ENCODE assay signal across 18 mouse cellular contexts in the genomic region with DNA sequence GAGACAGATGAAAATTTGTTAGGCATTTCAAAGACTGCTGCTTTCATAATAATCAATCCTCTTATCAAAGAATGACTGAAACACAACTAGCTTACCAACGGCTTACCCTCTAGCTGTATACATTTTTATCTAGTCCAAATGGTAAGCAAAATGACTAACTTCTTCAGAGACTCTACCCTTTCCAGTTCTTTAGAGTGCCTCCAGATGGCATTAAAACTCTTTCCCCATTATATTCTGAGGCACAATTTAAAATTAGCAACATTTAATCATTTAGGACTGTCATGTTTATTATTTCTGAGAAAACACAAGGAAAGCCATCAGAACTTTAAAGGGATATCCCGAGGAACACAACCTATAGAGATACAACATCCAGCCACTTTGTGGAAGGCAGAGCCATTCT.
A peak's percentile ranks its signal among the peaks of the same experiment; 100 is the strongest.
DNase-seq lines count a peak whose midpoint lies in the region; ATAC-seq and TF ChIP-seq lines count a peak whose summit lies in the region.
"Had no signal": no experiment of that assay in that cellular context is flagged by ENCODE, and none has a peak within 500 bp of the region (broad histone marks: within the 10 kb centered on the region; RNA-seq: fewer than 3 reads in every experiment).

No protein-coding gene starts in this region.

- H3K4me1 ChIP-seq in kidney, postnatal 0 days (replicated peaks; ENCODE audit: insufficient read depth, low read length) = no peaks in the 10 kb centered on the region
- H3K4me1 ChIP-seq in midbrain, postnatal 0 days (ENCODE audit: insufficient read depth, low read length) = no peaks in the 10 kb centered on the region
- H3K4me1 ChIP-seq in midbrain, embryonic 15.5 days = peaks cover 13% of the 10 kb centered on the region
- H3K4me1 ChIP-seq: neural tube, embryonic 15.5 days had no signal

- no peak overlapping the region for H3K4me2 ChIP-seq in kidney, postnatal 0 days (ENCODE audit: low read length)
- no peak overlapping the region for H3K4me2 ChIP-seq in midbrain, postnatal 0 days (ENCODE audit: low read depth, low read length, poor library complexity, severe bottlenecking)
- H3K4me2 ChIP-seq in midbrain, embryonic 15.5 days = no peak overlapping the region
- H3K4me2 ChIP-seq: limb, embryonic 12.5 days; liver, embryonic 12.5 days; neural tube, embryonic 15.5 days had no signal

- no peaks in the 10 kb centered on the region for H3K36me3 ChIP-seq in kidney, postnatal 0 days (ENCODE audit: insufficient read depth, low read length)
- H3K36me3 ChIP-seq in midbrain, postnatal 0 days (ENCODE audit: insufficient read depth, low read length) = no peaks in the 10 kb centered on the region
- no peaks in the 10 kb centered on the region for H3K36me3 ChIP-seq in midbrain, embryonic 15.5 days (replicated peaks)
- H3K36me3 ChIP-seq: liver, embryonic 12.5 days; neural tube, embryonic 15.5 days had no signal

- no peak for ATAC-seq in kidney, postnatal 0 days (replicated peaks; ENCODE audit: low FRiP score, low read depth)
- ATAC-seq in midbrain, postnatal 0 days (ENCODE audit: low FRiP score) = no peak
- ATAC-seq in midbrain, embryonic 15.5 days (replicated peaks) = no peak
- ATAC-seq: liver, embryonic 12.5 days had no signal

- H3K4me3 ChIP-seq in gastrocnemius, adult 2 months = no peak overlapping the region
- no peak overlapping the region for H3K4me3 ChIP-seq in kidney, postnatal 0 days (replicated peaks; ENCODE audit: low read depth, low read length)
- no peak overlapping the region for H3K4me3 ChIP-seq in midbrain, postnatal 0 days (ENCODE audit: low read depth, low read length)
- H3K4me3 ChIP-seq in midbrain, embryonic 15.5 days = no peak overlapping the region
- H3K4me3 ChIP-seq: hindbrain, embryonic 10.5 days; limb, embryonic 12.5 days; liver, embryonic 12.5 days; neural tube, embryonic 15.5 days had no signal

- H3K27ac ChIP-seq in gastrocnemius, adult 2 months = no peak overlapping the region
- H3K27ac ChIP-seq in kidney, postnatal 0 days = no peak overlapping the region
- H3K27ac ChIP-seq in midbrain, postnatal 0 days (ENCODE audit: low read depth, low read length) = no peak overlapping the region
- no peak overlapping the region for H3K27ac ChIP-seq in midbrain, embryonic 15.5 days
- H3K27ac ChIP-seq: hindbrain, embryonic 10.5 days; limb, embryonic 12.5 days; liver, embryonic 12.5 days; neural tube, embryonic 15.5 days had no signal

- no peaks in the 10 kb centered on the region for H3K9me3 ChIP-seq in kidney, postnatal 0 days (replicated peaks; ENCODE audit: low read length)
- H3K9me3 ChIP-seq in midbrain, postnatal 0 days (ENCODE audit: low read length) = no peaks in the 10 kb centered on the region
- no peaks in the 10 kb centered on the region for H3K9me3 ChIP-seq in midbrain, embryonic 15.5 days
- H3K9me3 ChIP-seq: hindbrain, embryonic 10.5 days; limb, embryonic 12.5 days; liver, embryonic 12.5 days; neural tube, embryonic 15.5 days had no signal

- 64% methylated on average over 2 of the region's 2 CpGs for WGBS in kidney, postnatal 0 days
- 82% methylated on average over 2 of the region's 2 CpGs for whole genome bisulfite sequencing in midbrain, postnatal 0 days
- 86% methylated on average over 2 of the region's 2 CpGs for WGBS in midbrain, embryonic 15.5 days

- no peak overlapping the region for H3K9ac ChIP-seq in kidney, postnatal 0 days (ENCODE audit: low read depth, low read length)
- H3K9ac ChIP-seq in midbrain, postnatal 0 days (replicated peaks; ENCODE audit: low read length, poor library complexity, severe bottlenecking) = no peak overlapping the region
- no peak overlapping the region for H3K9ac ChIP-seq in midbrain, embryonic 15.5 days
- H3K9ac ChIP-seq: limb, embryonic 12.5 days; liver, embryonic 12.5 days; neural tube, embryonic 15.5 days had no signal

- H3K27me3 ChIP-seq in kidney, postnatal 0 days (ENCODE audit: insufficient read depth, low read length) = no peaks in the 10 kb centered on the region
- no peaks in the 10 kb centered on the region for H3K27me3 ChIP-seq in midbrain, postnatal 0 days (ENCODE audit: insufficient read depth, low read length)
- H3K27me3 ChIP-seq in midbrain, embryonic 15.5 days (replicated peaks) = no peaks in the 10 kb centered on the region
- H3K27me3 ChIP-seq: limb, embryonic 12.5 days; liver, embryonic 12.5 days; neural tube, embryonic 15.5 days had no signal

- DNase-seq in gastrocnemius, adult 2 months = no peak
- no peak for DNase-seq in gastrocnemius, postnatal 25 days
- DNase-seq in kidney, postnatal 0 days (ENCODE audit: low spot score) = peak; percentile 28
- no peak for DNase-seq in kidney, postnatal 36 days
- no peak for DNase-seq in midbrain, postnatal 0 days (ENCODE audit: low spot score)
- DNase-seq in right cerebral cortex, postnatal 14 days = no peak
- DNase-seq: adrenal gland, adult 8-10 months; cerebellum, adult 11-12 months; cerebellum, postnatal 10 days; gastrocnemius, postnatal 14 days; kidney, adult 18-20 months; lung, adult 2 months; lung, postnatal 4 days had no signal

- intact Hi-C loops in gastrocnemius, adult 2 months (cut with DNase I) = no loop called here

- peak; percentile 39 for TF ChIP-seq CTCF in gastrocnemius, adult 2 months (IDR thresholded peaks at IDR 0.05)
- TF ChIP-seq CTCF in kidney, postnatal 0 days (IDR thresholded peaks at IDR 0.05; ENCODE audit: low read depth) = peak; percentile 34; the same call in 1 of the 2 replicates
- peak; percentile 66 for TF ChIP-seq CTCF in midbrain, postnatal 0 days (IDR thresholded peaks at IDR 0.05)
